Mouse (Mus musculus): ENCODE measurements around the gene Gfral.

GRCm38 (mm10) chr9:76179221-76179620, 34.2 kb downstream of the Gfral start:
- TF ChIP-seq POLR2A (IDR thresholded peaks at IDR 0.05; ENCODE audit: insufficient read depth, low read length), result no peak
- TF ChIP-seq CTCF (IDR thresholded peaks at IDR 0.05; ENCODE audit: low read depth, low read length), result no peak

Measured in ES-Bruce4 (cell line).